Mouse (Mus musculus) retina, adult 2 months (tissue): Measurements from ENCODE around the gene Lrfn1.

ENCODE experiments used
- DNase-seq: peaks from one replicate; pipeline ENCODE4 v3.0.0-alpha.2; 2012; ENCODE audit warnings: low read depth, low spot score

Lrfn1 gene

GRCm38 (mm10) chr7:28451531-28452360 is at the start of gene Lrfn1:
Gene Lrfn1, plus strand, starts transcription at chr7:28451980.
- DNase-seq = no peak

- DNase-seq = no peak
Measured at GRCm38 (mm10) chr7:28410841-28411475, 40.8 kb upstream of the Lrfn1 start.

- DNase-seq = no peak
Measured at GRCm38 (mm10) chr7:28412826-28413225, 39.0 kb upstream of the Lrfn1 start.

GRCm38 (mm10) chr7:28417368-28417767 is 34.4 kb upstream of the Lrfn1 start:
- DNase-seq = no peak

DNA sequence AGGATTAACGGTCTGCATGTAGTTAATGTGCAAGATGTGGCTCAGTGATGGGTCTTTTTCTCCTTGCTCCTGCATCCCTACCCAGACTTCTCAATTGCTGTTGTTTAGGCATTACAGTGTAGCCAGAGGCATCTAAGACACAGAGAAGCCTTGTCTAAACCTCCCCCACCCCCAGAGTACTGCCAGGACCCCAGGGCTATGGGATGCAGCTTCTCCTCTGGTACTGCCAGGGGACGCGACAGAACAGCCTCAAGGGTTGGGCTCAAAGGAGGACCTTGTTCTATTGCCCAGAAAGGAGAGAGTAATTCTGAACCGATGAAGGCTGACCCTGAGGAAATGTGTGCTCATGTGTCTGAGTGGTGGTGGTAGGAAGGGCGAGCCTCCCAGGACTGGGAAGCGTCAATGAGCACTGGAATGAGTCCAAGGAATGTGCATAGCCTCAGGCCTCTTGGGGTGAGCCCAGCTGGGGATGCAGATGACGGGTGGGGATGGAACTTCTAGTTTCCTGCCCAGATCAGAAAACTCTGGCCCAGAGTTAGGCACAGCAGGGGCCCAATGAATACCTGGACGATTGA is 33.6 kb upstream of the Lrfn1 start:
- DNase-seq = no peak

DNA sequence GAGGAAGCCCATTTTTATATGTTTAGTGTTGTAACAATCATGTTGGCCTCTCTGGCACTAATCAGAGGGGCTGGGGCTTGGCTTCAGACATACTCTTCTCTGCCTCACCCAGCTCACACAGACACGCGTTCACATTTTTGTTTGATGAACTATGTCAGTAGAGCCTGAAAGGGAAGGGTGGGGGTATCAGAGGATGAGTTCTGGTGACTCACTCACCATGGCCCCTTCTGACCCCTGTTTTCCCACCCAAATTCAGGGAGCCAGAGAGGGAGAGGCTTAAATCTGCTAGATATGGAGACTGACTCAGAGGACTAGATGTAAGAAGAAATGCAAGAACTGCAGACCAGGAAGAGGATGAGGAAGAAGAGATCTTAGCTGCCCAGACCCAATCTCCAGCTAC is 32.4 kb upstream of the Lrfn1 start:
- no peak for DNase-seq

GRCm38 (mm10) chr7:28423018-28423417 is 28.8 kb upstream of the Lrfn1 start:
- no peak for DNase-seq

DNA sequence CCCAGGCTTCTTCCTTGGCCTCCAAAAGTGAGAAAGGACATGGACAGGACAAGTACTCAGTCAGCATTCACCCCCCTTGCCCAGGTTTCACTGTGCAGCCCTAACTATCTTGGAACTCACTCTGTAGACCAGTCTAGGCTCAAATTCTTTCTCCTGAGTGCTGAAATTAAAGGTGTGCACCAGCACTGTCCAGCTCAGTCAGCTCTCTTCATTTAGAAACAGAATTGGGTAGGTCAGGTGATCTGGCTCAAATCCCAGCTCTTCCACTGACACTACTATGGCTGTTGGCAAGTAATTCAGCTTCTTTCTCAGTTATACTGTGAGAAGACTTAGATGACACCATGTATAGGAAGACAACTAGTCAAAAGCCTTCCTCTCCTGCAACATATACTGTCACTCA is 24.0 kb upstream of the Lrfn1 start:
- DNase-seq = no peak

- no peak for DNase-seq
Measured at GRCm38 (mm10) chr7:28430512-28430911, 21.3 kb upstream of the Lrfn1 start.

DNA sequence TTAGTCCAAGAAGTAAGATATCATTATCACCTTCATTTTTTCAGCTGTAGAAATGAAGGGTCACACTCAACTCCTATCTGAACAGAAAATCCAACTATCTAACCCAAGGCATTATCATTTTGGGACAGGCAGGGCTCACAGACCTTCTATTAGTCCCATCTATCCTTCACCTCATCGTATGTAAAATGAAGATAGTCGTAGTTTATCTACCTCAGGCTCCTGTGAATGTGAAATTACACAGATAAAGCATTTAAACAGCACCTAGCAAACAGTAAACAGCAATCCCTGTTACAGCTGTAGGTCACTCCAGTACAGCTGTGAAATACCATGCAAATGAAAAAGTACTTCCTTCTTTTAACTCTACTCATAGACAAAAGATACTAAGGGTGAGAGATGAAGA is 19.5 kb upstream of the Lrfn1 start:
- DNase-seq = no peak

GRCm38 (mm10) chr7:28435660-28436259 is 16.0 kb upstream of the Lrfn1 start:
- DNase-seq = no peak

DNA sequence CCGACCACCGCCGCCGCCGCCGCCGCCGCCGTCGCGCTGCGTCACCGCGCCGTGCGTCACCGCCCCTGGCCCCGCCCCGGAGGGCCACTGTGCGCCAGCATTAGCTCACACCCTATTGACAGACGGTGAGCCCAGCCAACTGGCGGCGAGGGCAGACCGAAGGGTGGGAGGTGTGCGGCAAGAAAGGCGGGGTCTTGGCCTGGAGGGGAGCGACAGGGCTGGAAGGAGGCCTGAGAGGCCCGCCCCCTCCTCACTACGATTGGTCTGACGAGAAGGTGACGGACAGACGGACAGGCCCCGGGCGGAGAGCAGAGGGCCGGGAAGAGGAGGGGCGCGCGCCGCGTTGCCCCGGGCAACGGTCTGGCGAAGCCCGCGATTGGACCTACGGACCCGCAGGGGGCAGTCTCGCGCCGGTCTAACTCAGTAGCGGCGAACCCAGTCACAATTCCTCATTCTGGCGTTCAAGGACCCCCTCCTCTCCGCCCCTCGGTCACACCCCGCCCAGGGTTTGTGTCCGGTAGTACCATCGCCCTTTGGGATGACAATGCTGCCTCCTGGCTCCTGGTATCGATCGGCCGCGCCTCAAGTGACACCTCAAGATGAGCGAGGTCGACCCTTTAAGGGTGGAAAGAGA is 15.4 kb upstream of the Lrfn1 start:
- DNase-seq = peak; percentile 99

DNA sequence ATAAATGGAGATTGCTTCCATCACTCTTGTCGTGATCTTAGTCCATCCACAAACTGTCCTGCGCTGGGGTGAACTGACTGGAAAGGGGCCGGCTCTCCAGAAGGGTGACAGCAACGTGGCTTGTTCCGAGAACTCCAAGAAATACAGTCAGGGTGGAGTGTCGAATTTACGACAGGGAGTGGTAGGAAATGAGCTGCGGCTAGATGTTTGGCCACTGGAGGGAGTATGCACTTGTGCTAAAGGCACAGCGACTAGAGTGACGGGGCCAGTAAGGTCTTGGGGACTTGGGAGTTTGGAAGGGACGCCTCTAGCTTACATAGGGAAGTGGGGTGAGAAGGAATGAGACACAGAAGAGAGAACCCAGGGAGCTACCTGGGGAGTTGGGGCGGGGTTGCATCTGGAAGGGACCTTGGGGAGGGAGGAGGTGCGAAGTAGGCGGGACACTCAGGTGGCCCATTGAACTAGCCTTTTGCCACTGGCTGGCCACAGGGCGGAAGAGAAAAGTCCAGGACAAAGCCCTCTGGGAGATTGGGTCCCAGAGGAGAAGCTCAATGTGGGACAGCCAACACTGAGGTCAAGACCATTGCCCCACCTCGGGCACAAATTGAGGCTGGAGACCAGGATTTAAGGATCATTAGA is 14.7 kb upstream of the Lrfn1 start, which contains the start of gene Gmfg:
Gene Gmfg (plus strand): TSS at position 516 of the 639 bp plus-strand sequence.
- peak; percentile 45 for DNase-seq

- DNase-seq = no peak
Measured at GRCm38 (mm10) chr7:28437964-28438363, 13.8 kb upstream of the Lrfn1 start.

- DNase-seq = no peak
Measured at GRCm38 (mm10) chr7:28438771-28439170, 13.0 kb upstream of the Lrfn1 start.

- DNase-seq = no peak
Measured at GRCm38 (mm10) chr7:28440739-28441138, 11.0 kb upstream of the Lrfn1 start.

- no peak for DNase-seq
Measured at GRCm38 (mm10) chr7:28441776-28442485, 9.8 kb upstream of the Lrfn1 start.

DNA sequence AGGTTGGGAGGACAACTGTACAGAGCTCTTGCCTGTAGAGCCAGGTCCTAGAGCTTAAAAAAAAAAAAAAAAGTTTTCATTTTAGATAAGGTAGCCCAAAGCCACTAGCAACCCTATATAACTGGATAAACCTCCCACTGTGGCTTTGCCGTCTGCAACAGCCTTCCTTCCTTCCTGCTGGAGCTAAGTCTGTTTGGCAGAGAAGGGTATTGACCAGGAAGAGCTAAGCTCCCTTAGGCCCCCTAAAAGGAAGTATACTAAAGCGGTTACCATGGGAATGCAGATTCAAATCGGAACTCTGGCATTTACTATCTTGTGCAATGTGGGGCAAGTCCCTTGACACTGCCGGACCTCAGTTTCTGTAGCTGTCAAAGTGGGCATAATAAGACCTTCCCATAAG is 9.1 kb upstream of the Lrfn1 start:
- no peak for DNase-seq

- DNase-seq = no peak
Measured at GRCm38 (mm10) chr7:28444344-28444974, 7.3 kb upstream of the Lrfn1 start.

- DNase-seq = peak; percentile 34
Measured at GRCm38 (mm10) chr7:28446446-28446845, 5.3 kb upstream of the Lrfn1 start.
